Mouse (Mus musculus) midbrain, postnatal 0 days (tissue): ENCODE data around the gene Gopc. TPM values are rescaled to one million over a fixed set of nuclear protein-coding genes. Genes with fewer than 3 reads are reported as not detected.

Experiments
- ATAC-seq: fragments of 200-750 bp; cut with Nextera tagmentation; 2 replicates; pipeline ENCODE4 v1.8.0; 2017; ENCODE audit warnings: moderate number of reproducible peaks, mild to moderate bottlenecking, moderate TSS enrichment, moderate library complexity; ENCODE audit not compliant: low FRiP score
- DNase-seq: peaks from one replicate; pipeline ENCODE4 v3.0.0-alpha.2; 2015; ENCODE audit warnings: low spot score
- H3K27ac ChIP-seq: fragments of 300-500 bp; sonication (generic); 2 replicates; pipeline ENCODE4 v1.5.1; 2014; ENCODE audit warnings: low read depth, mild to moderate bottlenecking, low read length, mixed read lengths
- H3K27me3 ChIP-seq: fragments of 300-500 bp; sonication (generic); 2 replicates; pipeline ENCODE4 v1.6.1; 2014; ENCODE audit warnings: low read length, control low read depth, mixed read lengths; ENCODE audit not compliant: insufficient read depth
- H3K36me3 ChIP-seq: fragments of 300-500 bp; sonication (generic); 2 replicates; pipeline ENCODE4 v1.6.1; 2014; ENCODE audit warnings: low read length, control low read depth, mixed read lengths; ENCODE audit not compliant: insufficient read depth
- H3K4me1 ChIP-seq: fragments of 300-500 bp; sonication (generic); 2 replicates; pipeline ENCODE4 v1.6.1; 2014; ENCODE audit warnings: mild to moderate bottlenecking, control low read depth, antibody characterized with exemption, low read length, mixed read lengths; ENCODE audit not compliant: insufficient read depth
- H3K4me2 ChIP-seq: fragments of 300-500 bp; sonication (generic); 2 replicates; pipeline ENCODE4 v1.6.1; 2014; ENCODE audit warnings: low read depth, mild to moderate bottlenecking, low read length, mixed read lengths; ENCODE audit not compliant: poor library complexity, severe bottlenecking
- H3K4me3 ChIP-seq: fragments of 300-500 bp; sonication (generic); 2 replicates; pipeline ENCODE4 v1.5.1; 2014; ENCODE audit warnings: low read depth, mild to moderate bottlenecking, low read length, moderate library complexity
- H3K9ac ChIP-seq: fragments of 300-500 bp; sonication (generic); replicated peaks from 2 replicates; pipeline ENCODE4 v1.6.1; 2014; ENCODE audit warnings: mild to moderate bottlenecking, low read length, moderate library complexity, mixed read lengths; ENCODE audit not compliant: poor library complexity, severe bottlenecking
- H3K9me3 ChIP-seq: fragments of 300-500 bp; sonication (generic); 2 replicates; pipeline ENCODE4 v1.6.1; 2016; ENCODE audit warnings: low read length, control low read depth
- CTCF ChIP-seq: IDR thresholded peaks from 2 replicates; pipeline ENCODE4 v1.5.1; 2016; ENCODE audit warnings: antibody characterized with exemption, mild to moderate bottlenecking
- WGBS: fragments of 180-500 bp; shearing (Covaris S2); extraction: QIAGEN DNeasy Blood & Tissue Kit; methylation state at CpG from one replicate; pipeline ENCODE4 v1.1.7; 2014; 5-methylcytosine and 5-hydroxymethylcytosine counted together
- polyA plus RNA-seq: library from polyadenylated mRNA; unstranded; fragments of >200 nt; fragmentation: Nextera tagmentation; extraction: Ambion mirVana; gene quantifications from 2 replicates; pipeline ENCODE4 v1.2.1, GENCODE M21; 2015
- total RNA-seq: library from RNA; depleted of rRNA; stranded (reverse); fragments of >200 nt; gene quantifications from 2 replicates; pipeline ENCODE4 v1.2.3, GENCODE M21; 2014

The Gopc gene
- total and polyA plus RNA-seq, 2 experiments from 2014 or later: 18.0 to 23.1 TPM

DNA sequence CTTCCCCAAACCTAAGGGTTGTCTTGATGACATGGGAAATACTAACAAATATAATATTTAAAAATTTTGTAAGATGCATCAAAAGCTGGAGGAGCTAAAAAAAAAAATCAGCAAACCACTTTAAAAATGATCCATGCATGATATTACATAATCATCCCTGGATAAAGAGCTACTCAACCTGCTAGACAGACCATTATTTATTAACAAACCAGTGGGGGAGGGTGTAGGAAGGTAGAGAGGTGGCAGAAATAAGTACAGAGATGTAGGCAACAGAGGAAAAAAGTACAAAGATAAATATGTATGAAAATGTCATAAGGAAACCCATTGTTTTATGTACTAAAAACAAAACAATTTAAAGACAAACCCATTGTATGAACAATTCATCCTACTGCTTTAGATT is 7.3 kb downstream of the Gopc start:
- Histone ChIP-seq H3K9ac (no peak overlapping the region), H3K36me3 (no peaks in the 10 kb centered on the region), H3K4me3 (no peak overlapping the region), H3K4me2 (no peak overlapping the region), H3K27ac (no peak overlapping the region), H3K27me3 (no peaks in the 10 kb centered on the region), H3K4me1 (no peaks in the 10 kb centered on the region), H3K9me3 (no peaks in the 10 kb centered on the region)
- DNase-seq (no peak), ATAC-seq (no peak)
- no peak for TF ChIP-seq CTCF

DNA sequence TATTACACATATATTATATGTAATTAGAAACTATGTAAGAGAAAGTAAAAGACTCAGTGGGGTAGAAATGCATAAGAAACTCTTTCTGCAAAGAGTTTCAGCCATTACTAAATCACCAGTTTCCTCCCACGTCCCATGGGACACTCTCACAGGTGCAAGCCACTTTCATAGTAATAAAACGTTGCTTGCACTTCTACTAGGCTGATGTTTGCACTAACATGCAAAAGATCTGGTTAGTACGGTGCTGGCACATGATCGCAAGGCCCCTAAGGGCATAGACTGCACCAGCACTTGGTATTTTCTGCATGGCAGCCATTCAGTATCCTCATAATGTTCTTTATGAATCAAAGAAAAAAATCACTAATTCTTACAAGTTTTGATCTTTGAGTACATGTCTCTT is 8.1 kb downstream of the Gopc start:
- 78% methylated on average over 4 of the region's 4 CpGs for WGBS
- H3K9ac ChIP-seq: no peak overlapping the region
- H3K27ac ChIP-seq: no peak overlapping the region
- H3K27me3 ChIP-seq: no peaks in the 10 kb centered on the region
- no peak for DNase-seq
- no peaks in the 10 kb centered on the region for H3K9me3 ChIP-seq
- no peaks in the 10 kb centered on the region for H3K36me3 ChIP-seq
- H3K4me1 ChIP-seq: no peaks in the 10 kb centered on the region
- TF ChIP-seq CTCF: no peak
- H3K4me2 ChIP-seq: no peak overlapping the region
- ATAC-seq: no peak
- no peak overlapping the region for H3K4me3 ChIP-seq

DNA sequence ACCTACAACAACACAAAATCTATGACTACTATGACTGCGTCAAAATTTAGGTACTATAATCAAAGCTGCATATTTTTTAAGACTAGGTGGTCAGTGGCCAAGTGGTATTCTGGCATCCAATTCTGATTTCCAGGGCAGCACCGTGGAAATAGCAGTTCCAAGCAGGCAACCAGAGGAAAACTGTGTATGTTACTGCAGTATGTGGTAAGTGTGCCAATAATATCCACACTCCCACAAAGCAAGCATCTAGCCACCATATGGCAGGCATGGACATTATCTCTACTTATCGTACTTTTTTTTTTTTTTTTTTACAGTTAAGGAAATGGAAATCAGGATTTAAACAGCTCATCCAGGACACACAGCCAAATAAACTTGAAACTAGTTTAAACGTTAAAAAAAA is 13.5 kb downstream of the Gopc start:
- Histone ChIP-seq H3K36me3 (no peaks in the 10 kb centered on the region), H3K4me3 (no peak overlapping the region), H3K27ac (no peak overlapping the region), H3K9me3 (no peaks in the 10 kb centered on the region), H3K27me3 (no peaks in the 10 kb centered on the region), H3K4me2 (no peak overlapping the region), H3K9ac (no peak overlapping the region), H3K4me1 (no peaks in the 10 kb centered on the region)
- no peak for ATAC-seq
- no peak for TF ChIP-seq CTCF
- no peak for DNase-seq
- WGBS: 96% methylated on average over 4 of the region's 4 CpGs

DNA sequence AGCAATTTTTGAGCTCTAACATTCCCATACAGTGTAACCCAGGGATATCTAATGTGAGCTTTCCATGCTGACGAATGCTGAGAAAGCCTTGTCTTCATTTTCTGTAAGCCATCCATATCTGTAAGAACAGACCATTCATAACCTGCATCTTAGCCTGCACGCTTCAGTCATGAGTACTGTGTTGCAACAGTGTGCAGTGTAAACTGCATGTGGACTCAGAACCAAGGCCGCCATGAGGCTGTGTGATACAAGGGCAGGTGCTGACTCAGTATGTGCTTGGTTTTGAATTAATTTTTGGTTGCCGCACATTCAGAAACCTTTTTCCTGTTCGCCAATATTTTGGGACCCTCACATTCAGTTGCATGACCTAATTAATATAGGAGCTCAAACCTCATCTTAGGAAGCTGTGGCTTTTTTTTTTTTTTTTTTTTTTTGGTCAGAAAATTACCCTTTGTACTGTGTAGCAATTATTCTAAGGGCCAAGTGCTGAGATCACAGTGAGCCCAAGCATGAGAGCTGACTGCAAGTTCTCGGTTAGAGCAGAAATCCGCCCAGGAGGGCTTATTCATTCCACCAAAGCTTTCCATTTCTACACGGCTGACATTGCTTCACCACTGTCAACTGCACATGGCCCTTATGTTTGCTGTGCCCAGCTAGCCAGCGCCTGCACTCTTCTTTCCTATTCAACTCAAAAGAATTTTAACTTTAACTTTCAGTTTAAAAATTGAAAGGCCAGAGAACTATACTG is 20.9 kb downstream of the Gopc start:
- H3K27ac ChIP-seq: no peak overlapping the region
- no peaks in the 10 kb centered on the region for H3K9me3 ChIP-seq
- no peak overlapping the region for H3K9ac ChIP-seq
- DNase-seq: no peak
- TF ChIP-seq CTCF: no peak
- 88% methylated on average over 9 of the region's 9 CpGs for WGBS
- no peak overlapping the region for H3K4me3 ChIP-seq
- no peak for ATAC-seq
- H3K27me3 ChIP-seq: no peaks in the 10 kb centered on the region
- no peak overlapping the region for H3K4me2 ChIP-seq
- H3K36me3 ChIP-seq: no peaks in the 10 kb centered on the region
- H3K4me1 ChIP-seq: no peaks in the 10 kb centered on the region

DNA sequence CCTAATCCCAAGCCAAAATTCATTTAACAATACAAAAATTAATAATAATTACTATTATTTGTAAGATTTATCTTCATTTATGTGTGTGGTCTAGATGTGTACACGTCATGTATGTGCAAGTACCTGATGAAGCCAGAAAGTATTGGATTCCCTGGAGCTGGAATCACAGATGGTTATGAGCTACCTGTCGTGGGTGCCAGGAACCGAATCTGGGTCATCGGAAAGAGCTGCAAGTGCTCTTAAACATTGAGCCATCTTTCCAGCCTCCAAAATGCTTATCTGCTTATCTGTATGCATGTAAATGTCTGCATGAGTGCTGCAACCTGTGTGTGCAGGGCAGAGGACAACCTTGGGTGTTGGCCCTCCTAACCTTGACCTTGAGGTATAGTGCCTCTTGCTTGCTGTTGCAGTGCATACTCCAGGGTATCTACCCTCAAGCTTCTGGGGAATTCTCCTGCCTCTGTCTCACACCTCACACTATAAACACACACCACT is 21.6 kb downstream of the Gopc start:
- no peak for TF ChIP-seq CTCF
- ATAC-seq: no peak

DNA sequence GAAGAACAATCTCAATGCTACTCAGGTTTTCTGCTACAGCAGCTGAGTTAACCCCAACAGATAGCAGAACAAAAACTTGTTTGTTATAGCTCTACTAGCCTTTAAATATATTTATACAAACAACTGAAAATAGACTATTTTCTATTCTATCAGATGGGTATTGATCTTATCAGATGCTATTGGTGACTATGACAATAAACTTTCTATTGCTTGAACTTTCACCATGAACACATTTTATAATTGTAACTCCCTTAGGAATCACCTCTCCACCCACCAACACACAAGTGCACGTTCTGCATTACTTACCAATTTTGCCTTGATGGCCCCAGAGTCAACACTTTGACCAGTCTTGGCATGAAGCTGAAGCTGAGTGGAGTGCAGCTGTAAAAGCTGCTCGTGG is 23.5 kb downstream of the Gopc start, which contains the start of gene Gm26741:
Gm26741 (plus strand) TSS at position 301 of the 400 bp plus-strand sequence.
- ATAC-seq: no peak
- Histone ChIP-seq H3K9me3 (no peaks in the 10 kb centered on the region), H3K27me3 (no peaks in the 10 kb centered on the region), H3K4me3 (no peak within 1 kb of the TSS), H3K4me1 (no peaks in the 10 kb centered on the region), H3K9ac (no peak within 1 kb of the TSS), H3K4me2 (no peak within 1 kb of the TSS), H3K27ac (no peak within 1 kb of the TSS), H3K36me3 (no peaks in the 10 kb centered on the region)
- no peak for DNase-seq
- no peak for TF ChIP-seq CTCF
- WGBS: 90% methylated on average over 2 of the region's 2 CpGs

More for the DNA sequence above, 21.6 kb downstream of the Gopc start:
- Histone ChIP-seq H3K9me3 (no peaks in the 10 kb centered on the region), H3K9ac (no peak overlapping the region), H3K4me1 (no peaks in the 10 kb centered on the region), H3K4me3 (no peak overlapping the region), H3K36me3 (no peaks in the 10 kb centered on the region), H3K4me2 (no peak overlapping the region), H3K27ac (no peak overlapping the region), H3K27me3 (no peaks in the 10 kb centered on the region)
- 95% methylated on average over 4 of the region's 4 CpGs for WGBS
- DNase-seq: no peak
